Mouse (Mus musculus) adrenal gland, postnatal 0 days (tissue): Measurements from ENCODE around the gene Rev3l. TPM values are rescaled to one million over a fixed set of nuclear protein-coding genes. Genes with fewer than 3 reads are reported as not detected.

ENCODE experiments used
- polyA plus RNA-seq: library from polyadenylated mRNA; unstranded; fragments of >200 nt; fragmentation: Nextera tagmentation; extraction: Ambion mirVana; gene quantifications from 2 replicates; pipeline ENCODE4 v1.2.1, GENCODE M21; 2015

The Rev3l gene
- 7.1 and 8.8 TPM in 2 replicates for polyA plus RNA-seq

GRCm38 (mm10) chr10:39731736-39732265 is at the start of gene Rev3l:
TSS of gene Rev3l (plus strand) at chr10:39732118.

GRCm38 (mm10) chr10:39898874-39899371 is 167.0 kb downstream of the Rev3l start, which contains the start of gene Mfsd4b4:
TSS of gene Mfsd4b4 (minus strand) at chr10:39899238.

Other genes starting within 250 kb of the Rev3l start
- gene Traf3ip2, start 119.2 kb upstream of the Rev3l start, polyA plus RNA-seq = 19.3 and 29.1 TPM in 2 replicates
- 4.6 and 6.9 TPM in 2 replicates for gene Mfsd4b4, start 167.1 kb downstream of the Rev3l start, polyA plus RNA-seq
- gene Mfsd4b2, start 194.8 kb downstream of the Rev3l start, polyA plus RNA-seq = not detected in 2 replicates
- gene Mfsd4b3, start 228.0 kb downstream of the Rev3l start, polyA plus RNA-seq = 2.1 and 3.8 TPM in 2 replicates